Mouse (Mus musculus) lung, postnatal 4 days (tissue): ENCODE data around the gene Gm49388.

Experiments used
- DNase-seq, 2 experiments: peaks; one replicate each; pipeline ENCODE4 v3.0.0; 2021

Gm49388 gene

GRCm38 (mm10) chr7:127842001-127842718, 56.8 kb downstream of the Gm49388 start:
- DNase-seq = peak; percentile 85 to 86

- DNase-seq = no peak
These were observed 64.8 kb downstream of the Gm49388 start for GRCm38 (mm10) chr7:127849973-127850875.

GRCm38 (mm10) chr7:127850906-127851305, 65.5 kb downstream of the Gm49388 start:
- no peak for DNase-seq
